Mouse (Mus musculus) ZHBTc4 (cell line): ENCODE results near the gene Dcun1d4.
"Not testable (repeated sequence)": the region's sequence is repeated elsewhere in the genome, so short reads cannot be mapped to it uniquely, and the experiment has no call there.

Experiments used
- DNase-seq: peaks from one replicate; pipeline ENCODE4 v3.0.0-alpha.2; 2011; ENCODE audit warnings: low read depth, low spot score

Dcun1d4 gene

DNA sequence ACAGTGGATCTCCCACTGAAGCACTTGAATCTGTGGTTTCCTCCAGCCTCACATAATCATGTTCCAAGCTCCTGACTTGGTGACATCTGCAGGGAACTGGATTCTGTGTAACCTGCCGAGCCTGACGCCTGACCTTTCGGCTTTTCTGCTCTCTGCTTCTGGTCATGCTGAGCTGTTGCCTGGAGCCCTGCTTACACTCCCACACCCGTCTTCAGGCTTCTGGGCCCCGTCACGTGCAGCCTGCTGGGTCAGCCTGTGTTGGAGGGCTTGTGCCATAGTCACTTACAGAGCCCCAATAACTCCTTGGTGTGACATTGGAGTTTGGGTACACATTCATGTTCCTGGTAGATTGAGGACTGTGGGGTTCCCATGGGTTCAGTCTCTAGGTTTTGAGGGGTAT, 64.8 kb downstream of the Dcun1d4 start:
- no peak for DNase-seq

DNA sequence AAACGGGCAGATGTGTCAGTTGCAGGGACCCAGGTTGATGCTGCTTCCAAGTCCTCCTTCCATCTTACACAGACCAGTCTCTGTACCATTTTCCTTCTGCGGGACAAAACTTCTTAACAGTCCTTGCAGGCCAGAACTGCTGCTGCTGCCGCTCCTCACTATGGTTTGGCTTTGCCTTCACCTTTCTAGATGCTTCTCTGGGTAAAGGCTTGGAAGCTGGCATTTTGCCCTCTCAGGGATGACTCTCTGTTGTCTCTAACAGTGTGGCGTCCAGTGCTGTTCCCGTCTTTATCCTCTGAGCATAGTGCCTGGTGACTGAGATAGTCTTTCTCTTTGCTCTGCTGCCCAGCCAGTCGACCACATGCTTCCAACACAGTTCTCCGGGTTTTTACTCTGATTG, 66.5 kb downstream of the Dcun1d4 start:
- DNase-seq = no peak

DNA sequence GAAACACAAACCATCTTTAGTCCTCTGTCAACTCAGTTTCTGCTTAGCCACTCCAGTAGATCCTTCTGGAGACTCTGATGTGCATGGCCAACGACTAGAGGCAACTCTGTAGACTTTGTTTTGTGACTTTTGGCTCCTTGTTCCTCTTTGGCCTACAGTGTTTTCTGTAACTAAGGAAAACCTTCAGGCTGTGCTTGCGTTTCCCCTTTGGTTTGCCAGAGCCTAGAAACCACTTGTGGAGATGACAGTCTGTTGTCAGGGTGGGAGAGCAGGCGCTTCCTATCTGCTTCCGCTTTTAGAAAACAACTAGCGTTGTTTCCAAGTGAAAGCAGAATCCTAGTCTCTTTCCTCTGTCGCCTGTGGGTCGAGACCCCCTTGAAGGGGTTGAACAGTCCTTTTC, 67.4 kb downstream of the Dcun1d4 start:
- DNase-seq = no peak

DNA sequence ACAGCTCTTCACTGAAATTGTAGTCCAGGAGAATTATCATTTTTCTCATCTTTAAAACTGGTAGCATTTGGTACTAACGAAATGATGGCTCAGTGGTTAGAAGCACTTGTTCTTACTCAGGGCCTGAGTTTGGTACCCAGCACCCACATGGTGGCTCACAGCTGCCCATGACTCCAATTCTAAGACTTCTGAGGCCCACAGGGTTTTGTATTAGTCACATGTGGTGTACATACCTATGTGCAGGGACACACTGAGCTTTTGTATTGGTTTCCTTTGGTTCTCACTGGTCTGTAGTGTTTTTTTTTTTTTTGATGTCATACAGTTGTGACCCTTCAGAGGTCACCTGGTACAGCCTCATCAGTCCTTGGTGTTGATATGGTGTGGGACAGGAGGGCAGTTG, 68.0 kb downstream of the Dcun1d4 start:
- no peak for DNase-seq

DNA sequence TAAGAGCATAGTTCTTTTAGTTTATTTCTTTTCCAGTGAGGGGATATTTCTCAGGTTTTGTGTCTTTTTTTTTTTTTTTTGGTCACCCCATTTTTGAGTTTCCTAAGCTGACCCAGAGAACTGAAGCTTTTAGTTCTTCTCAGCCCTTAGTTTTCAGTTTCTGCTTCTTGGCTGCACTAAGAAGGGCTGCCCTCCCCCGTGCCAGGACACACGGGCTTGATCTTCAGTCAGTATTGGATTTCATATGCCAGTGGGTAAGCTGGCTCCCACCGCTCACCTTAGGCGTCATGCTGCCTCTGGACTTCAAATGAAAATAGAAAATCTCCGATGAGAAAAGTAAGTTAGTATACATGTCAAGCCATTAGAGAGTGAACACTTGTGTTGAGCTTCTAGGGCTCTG, 71.0 kb downstream of the Dcun1d4 start:
- DNase-seq = no peak

DNA sequence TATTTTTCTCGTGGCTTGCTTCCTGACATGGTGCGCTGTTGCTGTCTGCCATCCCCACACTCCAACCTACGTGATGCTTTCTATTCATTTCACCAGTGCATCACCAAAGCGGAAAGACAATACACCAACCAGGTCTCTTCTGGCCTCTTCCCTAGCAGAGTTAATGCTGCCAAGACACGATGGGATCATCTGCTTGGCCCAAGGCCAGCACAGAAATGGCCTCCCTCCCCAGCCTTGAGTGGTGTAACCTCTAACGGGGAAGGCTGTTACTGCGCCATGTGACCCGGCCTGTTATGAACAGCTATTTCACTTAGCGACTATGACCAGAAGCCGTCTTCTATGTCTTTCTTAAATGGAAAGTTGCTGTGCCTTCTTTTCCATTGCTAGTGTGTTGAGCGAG, 73.1 kb downstream of the Dcun1d4 start:
- DNase-seq = no peak

DNA sequence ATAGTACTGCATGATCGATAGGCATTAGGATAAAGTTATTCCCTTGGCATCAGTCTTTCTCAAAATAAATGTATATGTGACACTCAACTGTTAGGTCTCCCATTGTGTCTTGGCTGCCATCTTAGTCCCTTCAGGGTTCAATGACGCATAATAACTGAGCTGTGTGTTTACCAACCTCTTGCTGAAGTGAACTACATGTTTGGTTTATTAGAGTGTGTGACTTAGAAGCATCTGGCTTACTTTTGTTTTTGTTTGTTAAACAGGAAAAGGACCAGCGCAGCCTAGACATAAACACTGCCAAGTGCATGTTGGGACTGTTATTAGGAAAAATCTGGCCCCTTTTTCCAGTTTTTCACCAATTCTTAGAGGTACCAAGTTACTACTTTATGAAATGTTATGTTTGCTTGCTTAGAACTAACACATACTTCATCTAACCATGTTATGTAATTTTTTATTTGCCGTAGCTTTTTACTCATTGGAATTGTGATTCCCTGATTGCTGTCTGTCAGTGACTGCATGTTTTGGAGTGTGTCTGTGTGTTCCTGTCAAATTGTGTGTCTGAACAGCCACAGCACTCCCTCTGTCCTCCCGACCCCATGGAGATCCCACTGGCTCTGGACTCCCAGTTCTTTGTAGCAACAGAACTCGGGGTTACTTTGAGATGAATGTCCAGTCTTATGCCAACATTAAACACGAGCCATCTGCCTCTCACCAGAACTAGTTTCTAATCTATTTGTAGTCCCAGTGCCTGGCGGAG, 74.5 kb downstream of the Dcun1d4 start:
- DNase-seq = no peak

DNA sequence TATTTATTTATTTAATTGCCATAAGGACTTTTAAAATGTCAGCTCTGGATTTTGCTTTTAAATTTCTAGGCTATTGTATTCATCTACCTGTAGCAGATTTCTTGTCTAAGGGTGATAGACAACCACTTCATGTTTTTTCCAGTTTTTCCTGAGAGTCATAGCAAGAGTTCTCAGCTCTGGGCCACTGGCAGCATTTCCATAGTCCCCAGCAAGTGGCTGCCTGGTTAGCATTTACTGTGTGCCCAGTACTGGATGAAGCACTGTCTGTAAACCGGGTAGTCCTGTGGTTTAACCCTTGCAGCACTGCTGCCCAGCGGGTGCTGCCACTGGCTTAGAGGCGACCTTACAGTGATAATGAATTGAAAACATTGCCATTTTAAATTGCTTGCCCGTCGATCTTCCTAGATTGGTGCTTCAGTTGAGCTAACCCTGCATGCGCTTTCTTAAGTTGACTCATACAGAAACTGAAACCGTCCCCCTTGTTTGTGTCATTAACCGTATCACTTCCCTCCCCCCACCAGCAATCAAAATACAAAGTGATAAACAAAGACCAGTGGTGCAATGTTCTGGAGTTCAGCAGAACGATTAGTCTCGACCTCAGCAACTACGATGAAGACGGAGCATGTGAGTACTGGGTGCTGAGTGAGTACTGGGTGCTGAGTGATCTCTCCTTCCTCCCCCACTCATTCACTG, 76.1 kb downstream of the Dcun1d4 start:
- DNase-seq = no peak

DNA sequence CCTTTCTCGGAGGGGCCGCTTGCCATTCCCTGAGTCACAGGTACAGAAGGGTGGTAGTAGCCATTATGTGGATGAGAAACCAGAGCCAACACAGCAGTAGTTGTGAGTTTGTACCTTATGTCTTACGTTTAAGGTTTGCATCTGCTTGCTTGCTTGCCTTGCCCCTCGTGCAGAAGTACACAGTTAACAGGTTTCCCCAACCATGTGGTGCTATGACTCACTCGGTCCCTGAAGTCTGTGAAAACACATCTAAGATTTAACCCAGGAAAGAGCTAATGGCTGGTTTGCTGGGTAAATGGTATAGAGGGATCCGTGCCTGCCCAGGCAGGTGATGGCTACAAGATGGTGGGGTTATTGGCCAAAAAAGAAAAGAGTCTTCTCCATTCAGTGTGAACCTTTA, 78.0 kb downstream of the Dcun1d4 start:
- DNase-seq = no peak

DNA sequence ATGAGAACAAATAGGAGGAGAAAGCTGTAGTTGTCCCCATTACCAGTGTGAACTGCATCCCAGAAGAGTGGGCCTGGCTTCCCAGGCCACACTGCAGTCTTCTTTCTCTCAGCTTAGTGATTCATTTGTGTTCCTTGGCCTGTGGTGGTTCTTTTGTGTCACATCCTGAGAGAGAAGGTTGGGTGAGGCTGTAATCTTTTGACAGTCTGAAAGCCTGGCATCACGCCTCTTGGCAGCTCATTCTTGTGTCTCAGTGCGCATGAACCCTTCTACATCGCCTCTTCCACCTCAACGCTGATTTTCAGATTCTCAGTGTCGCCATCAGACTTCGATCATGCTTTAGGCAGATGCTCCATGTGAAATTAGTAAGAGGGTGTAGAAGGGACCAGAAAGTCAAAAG, 83.2 kb downstream of the Dcun1d4 start:
- DNase-seq = no peak

DNA sequence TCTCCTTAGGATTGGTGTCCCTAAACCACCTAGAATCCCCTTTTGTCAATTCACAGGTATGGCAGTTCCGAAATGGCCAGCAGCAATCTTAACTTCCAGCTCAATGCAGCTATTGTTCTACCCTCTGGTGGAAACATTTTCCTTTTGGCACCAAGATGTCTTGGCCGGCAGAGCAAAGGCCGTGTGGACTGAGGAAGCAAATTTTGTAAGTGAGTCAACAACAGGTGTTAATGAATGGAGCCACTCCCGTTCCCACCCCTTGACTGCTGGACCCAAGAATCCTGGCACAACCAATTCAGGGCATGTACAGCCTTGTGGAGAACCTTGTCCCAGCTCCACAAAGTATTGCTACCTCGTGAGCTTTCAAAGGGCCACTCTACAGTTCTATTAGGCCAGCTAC, 85.3 kb downstream of the Dcun1d4 start:
- DNase-seq = no peak

DNA sequence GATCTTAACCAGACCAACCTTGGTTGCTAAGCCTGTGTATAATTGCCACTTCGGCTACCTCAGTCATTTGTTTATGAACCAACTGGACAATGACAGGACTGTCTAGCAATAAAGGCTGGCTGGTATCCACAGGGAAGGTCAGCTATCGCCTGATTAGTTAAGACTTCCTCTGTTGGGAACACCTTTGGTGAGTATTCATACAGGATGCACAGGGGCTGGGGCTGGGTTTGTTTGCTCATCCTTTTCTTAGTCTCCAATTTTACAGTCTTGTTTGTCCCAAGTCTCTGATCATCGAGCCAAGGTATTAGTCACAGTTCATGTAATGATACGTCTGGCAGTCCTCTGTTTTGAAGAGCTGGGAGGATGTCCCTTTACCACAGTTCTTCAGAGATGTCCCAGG, 86.1 kb downstream of the Dcun1d4 start:
- no peak for DNase-seq

DNA sequence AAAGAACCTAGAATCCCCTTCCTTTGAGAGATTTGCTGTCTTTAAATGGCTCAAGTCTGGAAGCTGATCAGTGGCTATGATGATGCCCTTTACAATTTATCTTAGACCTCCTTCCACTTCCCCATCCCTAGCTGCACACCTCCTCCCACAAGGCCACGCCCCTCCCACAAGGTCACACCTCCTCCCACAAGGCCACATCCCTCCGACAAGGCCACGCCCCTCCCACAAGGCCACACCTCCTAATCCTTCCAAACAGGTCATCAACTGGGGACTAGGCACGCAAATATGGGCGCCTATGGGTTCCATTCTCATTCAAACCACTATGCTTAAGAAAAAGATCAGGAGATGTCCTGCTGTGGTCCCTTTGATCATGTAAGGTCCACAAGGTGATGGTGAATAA, 88.4 kb downstream of the Dcun1d4 start:
- peak; percentile 86 for DNase-seq

DNA sequence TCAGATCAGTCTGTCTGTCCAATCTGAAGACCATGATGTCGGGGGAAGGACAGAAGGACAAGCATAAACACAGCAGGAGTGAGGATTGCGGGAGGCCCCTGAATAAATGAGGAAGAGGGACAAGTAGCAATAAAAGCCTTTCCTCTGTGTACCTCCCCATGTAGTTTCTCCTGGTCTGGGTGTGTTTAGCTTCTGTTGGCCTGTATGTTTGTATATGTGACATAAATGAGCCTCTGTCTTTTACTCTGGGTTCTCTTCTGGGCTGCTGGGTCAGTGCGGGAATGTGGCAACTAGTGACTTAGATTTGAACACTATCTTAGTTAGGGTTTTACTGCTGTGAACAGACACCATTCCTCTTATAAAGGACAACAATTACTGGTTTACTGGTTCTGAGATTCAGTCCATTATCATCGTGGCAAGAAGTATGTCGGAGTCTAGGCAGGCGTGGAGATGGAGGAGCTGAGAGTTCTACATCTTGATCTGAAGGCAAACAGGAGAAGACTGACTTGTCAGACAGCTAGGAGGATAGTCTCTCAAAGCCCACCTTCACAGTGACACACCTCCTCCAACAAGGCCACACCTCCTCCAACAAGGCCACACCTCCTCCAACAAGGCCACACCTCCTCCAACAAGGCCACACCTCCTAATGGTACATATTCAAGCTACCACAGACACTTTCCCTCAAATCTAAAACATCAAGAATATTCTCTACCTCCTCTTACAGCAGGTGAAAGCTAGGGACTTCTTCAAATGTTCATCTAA, 90.8 kb downstream of the Dcun1d4 start:
- DNase-seq = no peak

DNA sequence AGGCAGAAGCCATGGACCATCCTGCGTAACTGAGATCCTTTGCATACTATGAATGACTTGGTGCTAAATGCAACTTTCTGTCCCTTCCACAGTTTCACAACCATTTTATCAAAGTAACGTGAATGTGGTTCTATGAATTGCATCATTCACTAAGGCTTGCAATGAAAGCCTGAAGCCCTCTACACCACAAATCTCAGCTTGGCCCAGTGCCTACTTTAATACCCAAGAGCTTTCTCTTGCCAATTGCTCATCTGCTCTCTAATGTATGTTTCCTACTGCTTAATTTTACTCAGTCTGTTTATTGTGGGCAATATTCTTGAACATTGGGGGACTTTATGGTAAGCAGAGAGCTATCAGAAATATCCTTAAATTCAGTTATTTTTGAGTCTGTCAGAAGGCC, 92.0 kb downstream of the Dcun1d4 start:
- no peak for DNase-seq

DNA sequence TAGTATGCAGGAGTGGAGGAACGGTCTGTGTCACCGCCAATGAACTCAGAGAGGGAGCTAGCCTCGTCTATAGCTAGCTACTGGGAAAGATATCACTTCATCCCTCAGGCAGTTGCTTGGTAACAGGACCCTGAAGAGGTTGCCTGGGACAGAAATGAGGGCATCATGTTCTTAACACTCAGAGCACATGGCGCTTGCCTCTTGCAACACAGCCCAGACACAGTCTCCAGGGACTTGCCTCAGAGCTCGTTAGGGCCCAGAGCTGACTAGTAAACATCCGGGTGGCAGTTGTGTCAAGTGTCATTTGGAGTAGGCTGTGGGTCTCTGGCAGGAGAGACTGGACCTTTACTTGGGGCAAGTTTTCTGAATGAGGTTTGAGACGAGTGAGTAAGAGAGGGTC, 93.0 kb downstream of the Dcun1d4 start:
- DNase-seq = no peak

DNA sequence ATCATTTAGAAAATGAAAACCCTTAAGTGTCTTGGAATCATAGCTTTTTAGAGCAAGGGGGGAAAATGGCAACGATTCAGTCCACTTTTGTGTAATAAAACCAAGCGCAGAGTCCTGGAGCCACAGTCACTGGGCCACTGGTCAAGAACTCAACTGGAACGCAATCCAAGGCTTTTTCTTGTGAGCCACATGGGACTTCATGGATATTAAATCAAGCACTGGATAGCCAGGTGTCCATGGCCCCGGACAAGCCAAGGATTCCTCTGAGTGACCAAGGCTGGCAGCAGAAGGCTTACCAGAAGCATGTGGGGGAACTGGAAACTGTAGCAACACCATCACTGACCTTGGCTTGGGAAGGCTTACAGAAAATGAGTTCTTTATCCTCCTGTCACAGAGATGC, 93.8 kb downstream of the Dcun1d4 start:
- DNase-seq = no peak

DNA sequence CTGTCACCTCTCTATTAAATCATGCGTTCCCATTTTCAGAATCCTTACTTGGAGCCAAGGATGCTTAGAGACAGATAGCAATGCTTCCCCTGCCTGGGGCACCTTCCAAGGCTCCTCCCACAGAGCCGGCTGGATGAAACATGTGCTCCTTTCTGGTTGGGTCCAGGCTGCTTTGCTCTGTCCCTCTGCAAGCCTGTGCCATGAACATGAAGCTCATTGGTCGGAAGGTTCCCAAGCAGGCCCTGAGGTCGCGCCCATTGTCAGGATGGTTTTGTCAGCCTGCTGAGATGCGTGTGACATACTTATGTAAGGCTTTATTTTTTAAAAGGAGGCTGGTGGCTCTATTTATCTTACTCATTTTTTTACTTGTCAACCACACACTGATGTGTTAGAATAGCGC, 95.9 kb downstream of the Dcun1d4 start:
- no peak for DNase-seq

DNA sequence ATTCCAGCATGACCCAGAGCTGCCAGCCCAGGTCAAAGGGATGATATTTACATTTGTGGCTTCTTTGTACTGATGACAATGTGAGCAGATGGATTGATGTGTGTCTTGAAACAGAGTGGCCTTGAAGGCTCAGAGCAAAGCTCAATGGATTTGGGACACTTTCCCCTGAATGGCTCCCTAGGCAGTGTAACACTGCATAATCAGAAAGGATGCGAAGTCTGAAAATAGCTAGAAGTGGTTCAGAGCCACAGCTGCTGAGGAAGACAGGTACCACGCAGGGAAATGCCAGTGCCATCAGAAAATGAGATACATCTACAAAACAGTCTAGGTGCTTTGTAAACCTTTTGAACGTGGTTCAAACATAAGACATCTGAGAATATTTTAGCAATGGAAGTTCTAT, 97.3 kb downstream of the Dcun1d4 start:
- DNase-seq = no peak

DNA sequence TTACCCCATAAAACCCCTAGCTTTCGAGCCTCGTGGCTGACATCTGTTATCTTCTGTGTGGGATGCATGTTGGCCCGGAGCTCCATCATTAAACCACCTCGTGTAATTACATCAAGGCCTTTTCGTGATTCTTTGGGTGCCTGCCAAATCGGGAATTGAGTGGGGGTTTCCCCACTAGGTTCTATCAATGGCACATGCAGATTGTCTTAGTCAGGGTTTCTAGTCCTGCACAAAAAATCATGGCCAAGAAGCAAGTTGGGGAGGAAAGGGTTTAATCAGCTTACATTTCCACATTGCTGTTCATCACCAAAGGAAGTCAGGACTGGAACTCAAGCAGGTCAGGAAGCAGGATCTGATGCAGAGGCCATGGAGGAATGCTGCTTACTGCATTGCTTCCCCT, 103.2 kb downstream of the Dcun1d4 start:
- not testable (repeated sequence) for DNase-seq

DNA sequence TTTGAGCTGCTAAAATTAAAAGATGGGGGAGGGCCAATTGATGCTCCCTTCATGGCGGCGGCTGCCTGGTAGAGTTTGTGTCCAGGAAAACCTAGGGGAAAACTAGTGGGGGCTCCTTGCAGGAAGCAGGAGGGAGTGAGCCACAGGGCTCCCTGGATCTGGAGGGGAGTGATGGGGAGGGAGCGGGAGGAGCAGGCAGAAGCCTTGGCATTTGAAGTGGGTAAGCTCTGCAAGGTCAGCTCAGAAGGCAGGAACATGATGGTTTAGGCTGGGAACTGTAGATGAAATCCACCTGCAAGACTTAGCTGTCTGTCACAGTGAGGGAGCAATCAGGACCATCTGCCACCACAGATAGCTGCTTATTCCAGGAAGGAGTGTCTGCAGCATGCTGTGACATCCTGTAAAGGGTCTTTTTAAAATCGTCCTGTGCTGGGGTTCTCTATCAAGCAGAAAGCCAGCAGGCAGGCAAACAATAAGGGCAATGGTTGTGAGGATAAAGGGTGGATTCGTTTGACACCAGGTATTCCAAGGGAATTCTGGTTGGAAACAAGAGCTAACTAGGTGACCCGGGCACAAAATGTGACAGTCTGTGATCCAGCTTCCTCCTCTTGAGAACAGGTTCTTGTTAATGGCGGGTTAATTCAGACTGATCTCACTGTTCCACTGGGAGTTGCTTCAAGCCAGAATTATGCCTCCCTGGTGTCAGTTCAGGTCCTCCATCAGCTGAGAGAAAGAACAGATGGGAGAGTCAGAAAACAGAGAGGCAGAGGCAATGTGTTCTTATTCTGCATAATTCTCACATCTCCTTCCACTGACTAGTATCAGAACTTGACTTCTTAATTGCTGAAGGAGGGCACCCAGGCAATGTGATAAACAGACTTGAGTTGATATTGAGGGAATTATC, 104.7 kb downstream of the Dcun1d4 start:
- no peak for DNase-seq

DNA sequence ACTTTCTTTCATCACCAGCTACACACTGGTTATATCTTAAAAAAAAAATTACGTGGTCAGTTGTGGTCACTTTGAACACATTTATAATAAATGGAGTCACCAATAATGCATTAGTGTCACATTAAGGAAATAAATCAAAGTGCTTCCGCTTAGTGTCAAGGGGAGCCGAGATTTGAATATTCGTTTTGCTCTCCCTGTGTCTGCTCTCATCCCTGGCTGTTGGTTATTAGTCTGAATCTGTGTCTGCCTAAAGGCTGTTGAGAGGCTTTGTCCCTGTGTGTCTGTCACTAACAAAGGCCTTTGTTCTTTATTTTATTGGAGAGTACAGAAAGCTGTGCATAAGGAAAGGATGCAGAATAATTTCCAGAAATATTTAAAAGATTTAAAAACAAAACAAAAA, 105.8 kb downstream of the Dcun1d4 start:
- DNase-seq = no peak
